Comparison of ENCODE assay signal across 30 mouse cellular contexts in genomic region chr5:102417642-102418041, GRCm38 (mm10).
DNase-seq lines count a peak whose midpoint lies in the region; ATAC-seq lines count a peak whose summit lies in the region.
"Had no signal": no experiment of that assay in that cellular context is flagged by ENCODE, and none has a peak within 500 bp of the region (broad histone marks: within the 10 kb centered on the region; RNA-seq: fewer than 3 reads in every experiment).

No protein-coding gene starts in this region.

- H3K27me3 ChIP-seq in forebrain, embryonic 16.5 days (replicated peaks; ENCODE audit: control insufficient read depth, insufficient read depth, low read length): no peaks in the 10 kb centered on the region
- H3K27me3 ChIP-seq: embryonic facial prominence, embryonic 13.5 days; heart, embryonic 12.5 days; liver, embryonic 12.5 days; megakaryocyte, embryonic 14.5 days; midbrain, embryonic 12.5 days; neural tube, embryonic 12.5 days had no signal

- H3K4me3 ChIP-seq in forebrain, embryonic 16.5 days (replicated peaks; ENCODE audit: low read length): no peak overlapping the region
- H3K4me3 ChIP-seq: embryonic facial prominence, embryonic 13.5 days; erythroblast, embryonic 14.5 days; heart, adult 2 months; heart, embryonic 12.5 days; layer of hippocampus, adult 2 months; left cerebral cortex, adult 2 months; liver, embryonic 12.5 days; megakaryocyte, embryonic 14.5 days; midbrain, embryonic 12.5 days; myocyte; neural tube, embryonic 12.5 days had no signal

- H3K4me1 ChIP-seq in forebrain, embryonic 16.5 days (replicated peaks; ENCODE audit: control insufficient read depth, insufficient read depth, low read length): 0 out of 2 replicates have a peak, but pooled peaks cover 3% of the 10 kb centered on the region
- H3K4me1 ChIP-seq: heart, embryonic 12.5 days; liver, embryonic 12.5 days; megakaryocyte, embryonic 14.5 days; midbrain, embryonic 12.5 days; neural tube, embryonic 12.5 days had no signal

- intact Hi-C loops in heart, postnatal 36 days (cut with DNase I): no loop called here

- H3K27ac ChIP-seq in forebrain, embryonic 16.5 days (ENCODE audit: low read length): peak overlapping the region; percentile 10; the same call in 1 of the 2 replicates
- H3K27ac ChIP-seq: embryonic facial prominence, embryonic 13.5 days; heart, adult 2 months; hindbrain, embryonic 14.5 days; layer of hippocampus, adult 2 months; left cerebral cortex, adult 2 months; liver, embryonic 12.5 days; midbrain, embryonic 12.5 days; neural tube, embryonic 12.5 days had no signal

- no peak overlapping the region for H3K4me2 ChIP-seq in forebrain, embryonic 16.5 days (ENCODE audit: low read length)
- H3K4me2 ChIP-seq: embryonic facial prominence, embryonic 13.5 days; heart, embryonic 12.5 days; hindbrain, embryonic 14.5 days; liver, embryonic 12.5 days; midbrain, embryonic 12.5 days; neural tube, embryonic 12.5 days had no signal

- H3K9me3 ChIP-seq in forebrain, embryonic 16.5 days (ENCODE audit: control insufficient read depth, low read length): no peaks in the 10 kb centered on the region
- H3K9me3 ChIP-seq: embryonic facial prominence, embryonic 13.5 days; heart, embryonic 12.5 days; liver, embryonic 12.5 days; midbrain, embryonic 12.5 days; neural tube, embryonic 12.5 days had no signal

- WGBS in forebrain, embryonic 16.5 days: 70% methylated on average over 5 of the region's 5 CpGs

- peak; percentile 80 for ATAC-seq in frontal cortex, adult (ENCODE audit: low TSS enrichment)
- peak; percentile 67 for ATAC-seq in forebrain, embryonic 16.5 days
- ATAC-seq: liver, embryonic 12.5 days; liver, postnatal 0 days had no signal

- H3K9ac ChIP-seq in forebrain, embryonic 16.5 days (replicated peaks; ENCODE audit: low read depth, low read length): no peak overlapping the region
- H3K9ac ChIP-seq: embryonic facial prominence, embryonic 13.5 days; heart, embryonic 12.5 days; hindbrain, embryonic 14.5 days; liver, embryonic 12.5 days; liver, postnatal 0 days; midbrain, embryonic 12.5 days; neural tube, embryonic 12.5 days had no signal

- no peaks in the 10 kb centered on the region for H3K36me3 ChIP-seq in forebrain, embryonic 16.5 days (ENCODE audit: control insufficient read depth, insufficient read depth)
- H3K36me3 ChIP-seq: embryonic facial prominence, embryonic 13.5 days; heart, embryonic 12.5 days; liver, embryonic 12.5 days; midbrain, embryonic 12.5 days; neural tube, embryonic 12.5 days had no signal

- no peak for DNase-seq in frontal cortex, postnatal 25 days (ENCODE audit: low spot score in 2 of 2)
- DNase-seq in right cerebral cortex, postnatal 10 days (ENCODE audit: low spot score in 2 of 2): peak; percentile 43 to 52
- no peak for DNase-seq in right cerebral cortex, postnatal 14 days
- DNase-seq in frontal cortex, postnatal 36 days (ENCODE audit: low spot score in 2 of 2): peak; percentile 4 to 16
- DNase-seq in heart, postnatal 36 days: no peak
- no peak for DNase-seq in thymus, adult 18-20 months
- DNase-seq: B cell, adult 2 months; cerebellum, adult 11-12 months; cerebellum, adult 9-11 months; embryo, embryonic 11 days; gastrocnemius, postnatal 14 days; heart, adult 2 months; kidney, adult 18-20 months; kidney, postnatal 36 days; liver, postnatal 0 days; lung, postnatal 4 days; thymus, postnatal 14 days had no signal

Comparison
In these comparisons a context has a peak if more than half of its experiments do, and no peak if none do; other contexts are left out.
1. DNase-seq: peak in right cerebral cortex, postnatal 10 days (2 of 2) and frontal cortex, postnatal 36 days (2 of 2); none in frontal cortex, postnatal 25 days (0 of 2), right cerebral cortex, postnatal 14 days (single experiment), heart, postnatal 36 days (0 of 2) and thymus, adult 18-20 months (0 of 2).